Mouse (Mus musculus) erythroblast, adult 5-6 weeks (primary cell): Measurements from ENCODE around the gene Wdpcp. TPM values are rescaled to one million over a fixed set of nuclear protein-coding genes. Genes with fewer than 3 reads are reported as not detected.

Experiments used
- ATAC-seq: replicated peaks from 2 replicates; pipeline ENCODE4 v1.8.0; 2016; ENCODE audit warnings: moderate number of reproducible peaks, mild to moderate bottlenecking, moderate TSS enrichment, inconsistent platforms; ENCODE audit not compliant: poor library complexity, low FRiP score, severe bottlenecking
- total RNA-seq, 2 experiments: library from RNA; stranded (forward) in 1 of 2; stranded (reverse) in 1 of 2; fragments of 150-400 nt in 1 of 2; fragments of 200-764, 138-1000 nt in 1 of 2; gene quantifications; 2 replicates each; pipeline versions ENCODE4 v1.2.3 to v1.2.4; 2015 to 2017; ENCODE audit warnings: low replicate concordance in 2 of 2

Gene Wdpcp
- total RNA-seq, 2 experiments from 2014 or later, result 1.0 to 2.5 TPM

DNA sequence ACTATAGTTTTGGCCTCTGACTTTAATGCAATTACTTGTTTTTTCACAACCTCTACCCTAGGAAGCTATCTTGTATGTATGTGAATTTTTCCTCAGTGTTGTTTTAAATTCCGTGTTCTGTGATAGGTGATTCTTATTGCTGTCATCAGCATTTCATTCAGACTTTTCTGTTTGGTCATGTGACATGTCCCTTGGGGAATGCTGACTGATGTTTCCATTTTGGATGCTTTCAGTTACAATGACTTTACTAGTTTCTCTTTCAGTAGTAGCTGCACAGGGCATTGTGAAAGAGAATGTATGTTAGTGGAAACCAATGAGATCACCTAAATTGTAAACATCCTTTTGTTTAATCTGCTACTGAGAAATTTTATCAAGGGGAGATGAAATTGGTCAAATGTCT is 154.3 kb downstream of the Wdpcp start:
- ATAC-seq, result no peak

DNA sequence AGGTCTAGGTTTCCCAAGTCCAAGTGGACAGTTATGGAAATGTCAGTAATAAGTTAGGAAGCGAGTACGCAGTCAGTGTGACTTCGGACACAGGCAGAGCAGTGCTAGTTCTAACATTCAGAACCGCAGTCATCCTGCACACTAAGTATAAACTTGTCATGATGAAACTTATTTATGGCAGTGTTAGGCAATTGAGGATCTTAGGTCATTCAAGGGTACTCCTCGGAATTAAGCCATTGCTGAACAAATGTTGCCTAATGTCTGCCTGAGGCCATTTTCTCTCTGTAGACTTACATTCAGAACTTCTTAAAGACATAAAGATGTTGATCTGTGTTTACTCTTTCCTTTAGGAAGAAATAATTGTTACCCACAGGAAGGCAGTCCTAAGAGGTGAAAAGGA is 157.0 kb downstream of the Wdpcp start:
- no peak for ATAC-seq

DNA sequence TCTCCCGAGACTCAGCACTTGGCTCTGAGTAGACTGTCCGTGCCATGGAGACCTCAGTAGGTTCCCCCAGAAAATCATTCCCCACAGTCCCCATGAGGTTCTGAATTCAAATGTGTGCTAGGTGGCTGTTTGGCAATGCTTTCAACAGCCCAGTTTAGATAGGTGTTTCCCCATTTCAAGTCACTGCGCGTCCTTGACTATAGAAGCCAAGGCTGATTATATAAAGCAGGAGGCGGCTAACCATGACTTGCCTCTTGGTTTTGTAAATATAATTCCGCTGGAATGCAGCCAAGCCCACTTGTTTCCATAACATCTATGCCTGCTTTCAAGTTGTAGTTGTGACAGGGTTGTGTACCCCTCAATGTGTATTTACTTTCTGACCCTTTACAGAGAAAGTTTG is 157.9 kb downstream of the Wdpcp start:
- no peak for ATAC-seq

DNA sequence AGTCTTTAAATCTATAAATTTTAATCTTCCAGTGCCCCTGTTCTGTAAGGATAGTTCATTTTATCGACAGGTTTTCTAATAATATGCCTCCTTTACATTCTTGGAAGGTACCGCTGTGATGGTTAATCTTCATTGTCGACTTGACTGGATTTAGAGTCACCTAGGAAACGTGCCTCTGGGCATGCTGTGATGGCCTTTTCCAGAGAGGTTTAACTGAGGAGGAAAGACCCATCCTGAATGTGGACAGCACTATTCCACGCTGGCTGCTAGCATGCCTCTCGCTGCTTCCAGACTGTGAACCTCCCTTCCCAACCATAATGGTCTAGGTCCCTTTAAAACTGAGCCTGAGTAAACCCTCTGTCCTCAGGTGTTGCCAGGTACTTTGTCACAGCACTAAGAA is 163.2 kb downstream of the Wdpcp start:
- no peak for ATAC-seq

DNA sequence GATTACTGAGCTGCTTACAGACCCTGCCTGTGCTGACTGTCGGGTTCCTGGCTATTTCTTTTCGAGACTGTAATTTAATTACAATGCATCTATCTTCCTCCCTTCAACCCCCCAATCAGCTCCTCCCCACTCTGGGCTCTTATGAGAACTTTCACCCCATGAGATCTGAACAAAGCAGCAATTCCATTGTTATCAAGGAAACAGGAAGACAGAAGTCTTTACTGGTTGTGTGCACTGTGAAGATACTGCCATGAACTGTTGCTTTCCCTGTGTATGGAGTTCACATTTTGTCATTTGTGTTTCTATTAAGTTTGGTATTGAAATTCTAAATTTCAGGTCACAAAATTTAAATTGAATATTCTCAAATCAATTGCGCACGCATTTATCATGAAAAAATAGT is 177.5 kb downstream of the Wdpcp start:
- no peak for ATAC-seq

DNA sequence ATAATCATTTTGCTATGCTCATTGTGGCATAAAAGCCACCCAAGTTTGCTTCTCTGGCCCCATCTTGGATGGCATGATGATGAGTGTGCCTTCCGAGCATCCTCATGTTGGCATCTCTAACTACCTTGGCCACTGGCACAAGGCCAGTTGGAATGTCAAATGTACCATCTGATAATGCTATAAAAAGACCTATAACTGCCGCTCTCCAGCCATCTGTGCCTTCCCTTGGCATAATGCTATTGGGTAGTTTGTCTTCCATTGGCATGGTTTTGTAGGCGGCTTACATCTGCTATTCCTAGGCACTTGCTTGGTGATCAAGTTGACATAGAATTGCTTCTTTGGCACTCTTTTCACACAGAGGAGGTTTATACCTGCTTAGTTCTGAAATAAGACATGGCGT is 191.2 kb downstream of the Wdpcp start:
- no peak for ATAC-seq

DNA sequence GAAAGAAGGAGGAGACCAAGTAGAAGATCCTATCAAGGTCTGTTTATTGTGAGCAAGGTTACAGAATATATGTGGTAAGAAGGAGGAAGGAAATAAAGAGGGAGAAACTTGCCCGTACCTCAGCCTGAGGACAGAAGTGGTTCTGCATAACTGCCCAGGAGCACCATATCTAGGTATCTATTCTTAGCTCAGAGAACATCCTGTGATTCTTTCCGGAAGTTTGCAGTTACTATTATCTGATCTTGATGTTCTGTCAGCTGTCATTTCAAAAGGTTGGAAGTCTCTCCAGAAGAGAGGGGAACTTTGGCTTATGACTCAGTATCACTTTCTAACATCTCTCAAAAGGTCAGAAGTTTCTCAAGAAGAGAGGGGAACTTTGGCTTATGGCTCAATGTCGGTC is 216.8 kb downstream of the Wdpcp start:
- no peak for ATAC-seq

DNA sequence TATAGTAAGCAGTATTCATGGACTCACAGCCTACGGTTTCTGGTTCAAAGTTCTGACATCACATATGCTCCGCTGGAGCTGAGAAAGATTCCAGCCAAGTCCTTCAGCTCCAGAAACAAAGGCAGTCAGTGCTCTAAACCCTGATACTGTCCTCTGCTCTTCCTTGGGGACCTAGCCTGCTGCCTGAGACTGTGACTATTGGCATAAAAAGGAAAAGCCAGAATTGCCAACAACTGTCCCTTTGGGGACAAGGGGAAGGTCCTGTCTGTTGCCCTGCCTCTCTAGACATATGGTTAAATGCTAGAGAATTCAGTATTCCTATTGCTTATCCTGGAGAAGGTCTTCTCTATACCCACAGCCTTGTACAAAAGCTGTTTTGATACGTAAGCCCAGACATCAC is 252.9 kb downstream of the Wdpcp start:
- no peak for ATAC-seq

DNA sequence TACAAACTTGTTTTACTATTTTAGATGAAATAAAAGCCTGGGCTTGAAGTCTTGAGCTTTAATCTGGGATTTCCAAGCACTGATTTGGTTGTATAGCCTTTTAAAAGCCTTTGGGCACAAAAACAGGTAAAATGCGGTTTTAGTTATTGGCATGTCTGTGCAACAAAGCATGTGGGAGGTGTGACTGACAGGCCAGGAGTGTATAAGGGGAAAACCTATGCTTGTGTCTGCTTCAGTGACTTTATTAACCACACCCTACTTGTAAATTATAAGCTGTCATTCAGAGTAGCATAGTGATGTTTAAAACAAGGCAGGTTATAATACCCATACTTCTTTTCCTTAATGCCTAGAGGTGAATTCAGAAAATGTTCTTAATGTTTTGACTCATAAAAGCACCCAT is 254.5 kb downstream of the Wdpcp start:
- no peak for ATAC-seq

DNA sequence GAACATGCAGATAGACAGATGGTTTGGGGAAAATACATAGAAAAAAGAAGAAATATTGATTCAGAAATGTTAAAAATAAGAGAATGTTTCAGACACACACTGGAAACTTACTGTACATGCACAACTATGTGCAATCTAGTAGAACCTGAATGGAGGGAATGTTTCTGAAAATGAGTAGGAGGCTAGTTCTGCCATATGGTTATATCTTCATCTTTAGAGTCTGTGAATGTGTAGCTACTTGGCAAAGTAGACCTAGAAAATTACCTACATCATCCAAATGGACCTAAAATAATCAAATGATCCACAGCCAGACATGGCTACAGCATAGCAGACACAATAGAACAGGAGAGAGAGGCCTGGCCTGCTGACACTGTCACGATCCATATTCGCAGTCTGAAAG is 275.0 kb downstream of the Wdpcp start:
- ATAC-seq, result no peak

DNA sequence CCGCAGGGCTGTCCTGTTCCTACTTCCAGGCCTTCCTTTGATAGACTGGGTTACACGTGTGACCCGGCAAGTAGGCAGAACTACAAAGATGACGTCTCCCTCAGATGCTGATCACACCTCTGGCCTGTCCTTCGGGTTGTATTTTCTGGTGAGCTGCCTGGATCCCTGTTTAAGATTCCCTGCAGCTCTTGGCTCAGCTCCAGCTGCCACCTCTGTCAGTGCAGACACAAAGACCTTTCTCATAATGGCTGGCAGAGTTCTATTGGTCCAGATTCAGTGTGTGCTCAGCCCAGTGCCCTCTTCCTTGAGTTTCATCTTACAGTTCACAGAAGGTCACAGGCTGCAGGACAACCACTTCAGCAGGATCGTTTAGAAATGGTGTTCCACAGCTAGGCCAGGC is 292.0 kb downstream of the Wdpcp start:
- ATAC-seq, result no peak

DNA sequence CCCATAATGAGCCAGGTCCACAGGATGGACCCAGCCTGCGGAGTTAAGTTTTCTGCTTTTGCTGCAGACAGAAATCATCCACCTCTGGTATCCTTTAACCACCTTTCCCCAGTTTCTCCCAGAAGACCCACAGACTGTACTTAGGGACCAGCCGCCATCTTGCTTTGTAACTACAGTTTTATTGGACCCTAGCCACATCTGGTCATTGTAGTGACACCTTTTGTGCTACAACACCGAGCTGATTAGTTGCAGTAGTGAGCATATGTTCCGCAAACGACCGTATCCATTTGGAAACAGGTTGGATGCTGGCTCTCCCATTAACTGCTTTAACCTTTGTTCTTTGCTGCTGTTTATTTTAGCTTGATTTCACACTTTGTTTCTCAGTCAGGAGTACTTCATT is 292.5 kb downstream of the Wdpcp start:
- no peak for ATAC-seq

DNA sequence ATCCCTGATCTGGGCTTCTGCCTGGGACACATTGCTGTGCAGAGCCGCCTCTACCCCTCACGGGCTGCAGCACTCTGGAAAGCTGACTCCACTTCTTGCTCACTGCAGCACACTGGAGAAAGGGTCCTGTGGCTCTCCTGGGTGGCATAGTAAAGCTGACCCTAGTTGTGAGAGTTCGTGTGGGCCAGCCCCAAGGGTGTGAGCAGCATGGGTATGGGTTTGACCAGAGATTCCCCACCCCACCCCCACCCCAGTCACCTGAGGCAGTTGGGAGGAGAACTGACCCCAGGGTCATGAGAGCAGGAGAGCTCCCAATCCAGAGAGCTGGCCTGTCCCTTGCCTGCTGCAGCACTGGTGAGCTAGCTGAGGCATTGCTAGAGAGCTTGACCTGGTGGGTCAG is 296.6 kb downstream of the Wdpcp start:
- ATAC-seq, result no peak

DNA sequence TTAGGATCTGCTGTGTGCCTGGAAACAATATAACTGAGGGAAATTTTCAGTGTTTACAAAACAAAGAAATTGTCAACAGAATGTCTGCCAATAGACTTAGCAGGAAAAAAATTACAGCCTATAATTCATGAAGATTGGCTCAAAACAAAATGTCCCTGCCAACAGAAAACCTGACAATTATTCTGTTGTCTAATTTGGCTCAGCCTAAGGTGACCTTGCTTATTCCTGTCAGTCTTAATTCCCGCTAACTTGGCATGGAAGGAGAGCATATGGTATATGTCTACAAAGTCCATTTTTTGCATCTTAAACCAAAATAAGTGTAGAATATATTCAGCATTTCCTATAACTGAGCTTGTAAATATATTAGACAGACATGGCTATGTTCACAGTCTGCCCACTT is 298.8 kb downstream of the Wdpcp start:
- no peak for ATAC-seq

DNA sequence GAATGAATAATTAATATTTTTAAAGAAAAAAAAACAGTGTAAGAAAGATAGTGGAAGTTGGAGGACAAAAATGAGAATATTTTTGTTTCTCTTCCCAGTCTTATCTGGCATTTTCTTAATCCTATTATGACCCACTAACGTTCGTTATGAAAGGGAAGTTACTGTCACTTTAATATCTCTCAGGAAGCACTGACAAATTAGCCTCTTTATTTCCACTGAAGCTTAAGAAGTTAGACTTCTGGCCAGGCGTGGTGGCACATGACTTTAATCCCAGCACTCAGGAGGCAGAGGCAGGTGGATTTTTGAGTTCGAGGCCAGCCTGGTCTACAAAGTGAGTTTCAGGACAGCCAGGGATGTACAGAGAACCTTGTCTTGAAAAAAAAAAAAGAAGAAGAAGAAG is 299.7 kb downstream of the Wdpcp start:
- ATAC-seq, result no peak

DNA sequence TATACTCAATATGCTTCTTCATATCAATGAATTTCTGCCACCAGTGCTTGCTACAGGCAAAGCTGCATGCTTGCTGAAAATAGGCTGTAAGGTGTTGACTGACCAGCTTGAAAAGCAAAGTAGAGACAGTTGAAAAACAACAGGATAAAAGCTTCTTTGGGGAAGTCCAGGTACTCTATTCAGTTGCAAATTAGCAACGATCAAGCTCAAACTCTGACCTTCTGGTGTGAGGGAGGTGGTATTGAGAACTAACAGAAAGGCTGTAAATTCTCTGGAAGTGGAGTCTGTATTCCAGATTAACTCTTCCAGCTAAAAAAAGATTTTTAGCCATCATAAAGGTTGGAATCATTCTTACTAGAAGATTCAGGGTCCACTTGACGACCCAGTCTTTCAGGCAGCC is 303.0 kb downstream of the Wdpcp start:
- no peak for ATAC-seq

DNA sequence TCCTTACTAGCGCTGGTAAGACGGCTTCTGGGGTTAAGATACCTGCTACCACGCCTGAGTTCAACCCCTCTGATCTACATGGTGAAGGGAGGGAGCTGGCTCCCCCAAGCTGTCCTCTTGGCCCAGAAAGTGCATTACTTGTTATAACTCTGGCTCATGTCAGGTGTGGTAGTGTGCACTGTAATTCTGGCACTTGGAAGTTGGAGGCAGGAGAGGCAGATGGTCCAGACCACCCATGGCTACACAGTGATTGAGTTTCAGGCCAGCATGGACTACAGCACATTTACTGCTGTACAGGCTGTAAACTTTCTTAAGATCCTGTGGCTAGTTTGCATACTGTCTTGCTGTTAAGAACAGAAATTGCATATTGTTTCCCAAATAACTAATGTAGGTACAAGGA is 322.7 kb downstream of the Wdpcp start:
- ATAC-seq, result no peak

DNA sequence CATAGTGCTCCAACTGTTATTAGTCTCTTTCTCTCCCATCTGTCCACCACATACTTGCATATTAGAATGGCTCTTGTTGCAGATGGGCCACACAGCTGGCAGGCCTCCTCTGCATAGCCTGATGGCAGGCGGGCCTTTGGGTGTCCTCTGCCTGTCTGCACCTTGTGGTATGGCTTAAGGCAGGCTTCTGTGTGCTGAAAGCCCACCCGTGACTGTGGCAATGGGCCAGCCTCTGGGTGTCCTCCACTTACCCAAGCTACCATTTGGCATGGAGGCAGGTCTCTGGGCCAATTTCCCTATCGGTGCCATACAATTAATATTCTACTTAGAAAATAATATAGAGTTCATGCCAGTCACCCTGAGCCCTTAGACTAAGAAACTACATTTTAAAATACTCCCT is 350.5 kb downstream of the Wdpcp start:
- no peak for ATAC-seq

Other genes with a start within 250 kb of the Wdpcp start
- gene Ugp2, start 201.0 kb upstream of the Wdpcp start, total RNA-seq (2015; ENCODE audit: low replicate concordance), result 25.7 and 51.9 TPM in 2 replicates
- 16.0 and 27.5 TPM in 2 replicates for gene Ugp2, start 201.0 kb upstream of the Wdpcp start, total RNA-seq (2017; ENCODE audit: low replicate concordance)
- gene Mdh1, start 132 bp downstream of the Wdpcp start, total RNA-seq (2015; ENCODE audit: low replicate concordance), result 46.4 and 69.2 TPM in 2 replicates
- gene Mdh1, start 132 bp downstream of the Wdpcp start, total RNA-seq (2017; ENCODE audit: low replicate concordance), result 31.9 and 42.4 TPM in 2 replicates